In genomic region chr5:138299613-138300012, GRCm38 (mm10) we compare ENCODE assay signal across 34 mouse cellular contexts. TPM values are rescaled to one million over a fixed set of nuclear protein-coding genes. Genes with fewer than 3 reads are reported as not detected.
"Had no signal": no experiment of that assay in that cellular context is flagged by ENCODE, and none has a peak within 500 bp of the region (broad histone marks: within the 10 kb centered on the region; RNA-seq: fewer than 3 reads in every experiment).

No protein-coding gene starts in this region.

- DNase-seq: cerebellum, adult 18-20 months; cerebellum, adult 2 months; cerebellum, adult 8-10 months; cerebellum, adult 9-10 months; cerebellum, adult 9-11 months; cerebellum, postnatal 10 days; cerebellum, postnatal 14 days; cerebellum, postnatal 36 days; embryo, embryonic 11 days; forebrain, postnatal 0 days; gastrocnemius, postnatal 10 days; gastrocnemius, postnatal 14 days; gastrocnemius, postnatal 25 days; gastrocnemius, postnatal 36 days; heart, adult 18-20 months; heart, adult 2 months had no signal

- H3K4me1 ChIP-seq: embryonic facial prominence, embryonic 10.5 days; embryonic facial prominence, embryonic 12.5 days; embryonic facial prominence, embryonic 13.5 days; embryonic facial prominence, embryonic 15.5 days; forebrain, embryonic 10.5 days; forebrain, embryonic 12.5 days; forebrain, embryonic 13.5 days; forebrain, embryonic 15.5 days had no signal

- H3K4me3 ChIP-seq: embryonic facial prominence, embryonic 10.5 days; embryonic facial prominence, embryonic 12.5 days; embryonic facial prominence, embryonic 13.5 days; embryonic facial prominence, embryonic 15.5 days; erythroblast, embryonic 14.5 days; forebrain, embryonic 10.5 days; forebrain, embryonic 12.5 days; forebrain, embryonic 13.5 days; forebrain, embryonic 15.5 days; heart, adult 2 months had no signal

- H3K9ac ChIP-seq: embryonic facial prominence, embryonic 12.5 days; embryonic facial prominence, embryonic 13.5 days; embryonic facial prominence, embryonic 15.5 days; forebrain, embryonic 12.5 days; forebrain, embryonic 13.5 days; forebrain, embryonic 15.5 days; forebrain, postnatal 0 days had no signal

- H3K9me3 ChIP-seq: embryonic facial prominence, embryonic 10.5 days; embryonic facial prominence, embryonic 12.5 days; embryonic facial prominence, embryonic 13.5 days; embryonic facial prominence, embryonic 15.5 days; forebrain, embryonic 10.5 days; forebrain, embryonic 12.5 days; forebrain, embryonic 13.5 days; forebrain, embryonic 15.5 days had no signal

- H3K27ac ChIP-seq: embryonic facial prominence, embryonic 10.5 days; embryonic facial prominence, embryonic 12.5 days; embryonic facial prominence, embryonic 13.5 days; embryonic facial prominence, embryonic 15.5 days; forebrain, embryonic 10.5 days; forebrain, embryonic 12.5 days; forebrain, embryonic 13.5 days; forebrain, embryonic 15.5 days; heart, adult 2 months had no signal

- ATAC-seq: forebrain, embryonic 13.5 days; forebrain, embryonic 14.5 days; forebrain, embryonic 15.5 days; forebrain, embryonic 16.5 days; forebrain, postnatal 0 days had no signal

- H3K36me3 ChIP-seq: embryonic facial prominence, embryonic 10.5 days; embryonic facial prominence, embryonic 12.5 days; embryonic facial prominence, embryonic 13.5 days; embryonic facial prominence, embryonic 15.5 days; forebrain, embryonic 10.5 days; forebrain, embryonic 12.5 days; forebrain, embryonic 15.5 days had no signal

- H3K27me3 ChIP-seq: embryonic facial prominence, embryonic 12.5 days; embryonic facial prominence, embryonic 13.5 days; embryonic facial prominence, embryonic 15.5 days; forebrain, embryonic 12.5 days; forebrain, embryonic 13.5 days; forebrain, embryonic 15.5 days had no signal

- H3K4me2 ChIP-seq: embryonic facial prominence, embryonic 12.5 days; embryonic facial prominence, embryonic 13.5 days; embryonic facial prominence, embryonic 15.5 days; forebrain, embryonic 12.5 days; forebrain, embryonic 13.5 days; forebrain, embryonic 15.5 days had no signal

RNA-seq across cellular contexts. Expression of gene Stag3, which starts 19.6 kb away (rescaled TPM):
- total RNA-seq: gastrocnemius, adult 18-20 months; gastrocnemius, adult 8-10 months; gastrocnemius, postnatal 36 days; heart, adult 18-20 months; heart, adult 2 months; heart, adult 8-10 months had no signal

RNA-seq across cellular contexts. Expression of gene Gpc2, which starts 19.8 kb away (rescaled TPM):
- total RNA-seq: gastrocnemius, adult 18-20 months; gastrocnemius, postnatal 36 days had no signal

RNA-seq across cellular contexts. Expression of gene Gm43720, which starts 19.9 kb away (rescaled TPM):
- total RNA-seq: common myeloid progenitor, adult 5-6 weeks; gastrocnemius, adult 18-20 months; gastrocnemius, adult 8-10 months; gastrocnemius, postnatal 14 days; gastrocnemius, postnatal 25 days; gastrocnemius, postnatal 36 days; gastrocnemius, postnatal 4 days; heart, adult 18-20 months; heart, adult 2 months; heart, adult 8-10 months had no signal
- polyA plus RNA-seq: embryonic facial prominence, embryonic 11.5 days; erythroblast, embryonic 14.5 days; forebrain, embryonic 14.5 days; heart, adult 2 months had no signal

RNA-seq across cellular contexts. Expression of gene Gal3st4, which starts 27.0 kb away (rescaled TPM):
- total RNA-seq: common myeloid progenitor, adult 5-6 weeks; granulocyte monocyte progenitor cell, adult 5-6 weeks had no signal
- polyA plus RNA-seq: erythroblast, embryonic 14.5 days had no signal
